Mouse (Mus musculus): ENCODE measurements around the gene Smbd1.

- TF ChIP-seq MAZ (IDR thresholded peaks at IDR 0.05; ENCODE audit: low read depth, low read length) (no peak), CTCF (conservative IDR thresholded peaks at IDR 0.05 in 1 of 2, IDR thresholded peaks at IDR 0.05 in 1 of 2; ENCODE audit: low read depth in 2 of 2, low read length in 2 of 2) (no peak), RCOR1 (conservative IDR thresholded peaks at IDR 0.05; ENCODE audit: low read depth, low read length) (no peak), ELF1 (IDR thresholded peaks at IDR 0.05; ENCODE audit: low read depth, low read length) (no peak), TCF12 (IDR thresholded peaks at IDR 0.05; ENCODE audit: low read depth, low read length) (no peak), ZNF384 (IDR thresholded peaks at IDR 0.05; ENCODE audit: low read depth, low read length) (no peak), EP300 (IDR thresholded peaks at IDR 0.05; ENCODE audit: low read length) (no peak), HCFC1 (IDR thresholded peaks at IDR 0.05; ENCODE audit: low read depth, low read length) (no peak), POLR2A (IDR thresholded peaks at IDR 0.05; ENCODE audit: low read depth, low read length) (no peak), MAFK (IDR thresholded peaks at IDR 0.05; ENCODE audit: insufficient replicate concordance, low read length) (no peak), PAX5 (IDR thresholded peaks at IDR 0.05; ENCODE audit: low read length) (no peak), NRF1 (IDR thresholded peaks at IDR 0.05; ENCODE audit: low read depth, low read length) (no peak), CHD2 (IDR thresholded peaks at IDR 0.05; ENCODE audit: low read length) (no peak)
Measured at GRCm38 (mm10) chr16:32822450-32822827, 12.2 kb upstream of the Smbd1 start.
